Mouse (Mus musculus): ENCODE measurements at regions not wholly inside any gene's neighbourhood (a gene's known extent, or its start where the extent isn't known, plus 50 kb on each side); places are given as distances from the start of the nearest gene placed in this dataset.

DNA sequence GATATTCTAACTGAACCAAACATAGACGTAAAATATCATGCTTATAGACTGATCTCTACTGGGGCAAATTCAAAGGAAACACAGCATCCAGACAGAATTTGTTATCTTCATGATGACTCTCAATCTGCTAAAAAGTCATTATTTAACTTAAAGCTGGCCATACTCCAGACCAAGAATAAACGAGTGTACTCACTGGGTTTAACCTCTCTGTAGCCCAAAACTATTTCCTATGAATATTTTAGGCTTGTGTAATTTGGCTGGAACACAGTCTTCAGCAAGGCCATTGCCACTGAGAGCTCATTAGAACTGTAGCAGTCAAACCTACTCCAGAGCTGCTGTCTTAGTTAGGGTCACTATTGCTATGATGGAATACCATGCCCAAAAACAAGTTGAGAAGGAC, 238.8 kb downstream of the Gm19410 start:
- TF ChIP-seq GATA1 (IDR thresholded peaks at IDR 0.05; ENCODE audit: borderline replicate concordance, low read length) = no peak
- TF ChIP-seq FLI1 (IDR thresholded peaks at IDR 0.05; ENCODE audit: low read length) = no peak
